Mouse (Mus musculus): ENCODE results near the gene Garnl3. TPM values are rescaled to one million over a fixed set of nuclear protein-coding genes. Genes with fewer than 3 reads are reported as not detected.

Garnl3 gene
- polyA plus RNA-seq, 1 experiment from 2014 or later, result 14.2 TPM

- no peak for DNase-seq (ENCODE audit: low read depth, low spot score)
- H3K27me3 ChIP-seq, result no peaks in the 10 kb centered on the region
- in situ Hi-C loops (cut with MboI; ENCODE audit: low pct_unique_long_range_greater_than_20kb), result no loop called here
- CTCF ChIA-PET, result interaction anchor here (0.7 to 1.6 kb wide), 3 partner anchors 13 to 24 kb away, joined by 3 read pairs; no protein-coding TSS in a partner anchor
- ATAC-seq, result no peak
- no peak for TF ChIP-seq CTCF (IDR thresholded peaks at IDR 0.05)
- POLR2A ChIA-PET, result no interaction called here
Measured at GRCm38 (mm10) chr2:33058926-33059325, 72.5 kb downstream of the Garnl3 start.

- in situ Hi-C loops (cut with MboI; ENCODE audit: low pct_unique_long_range_greater_than_20kb), result no loop called here
- ATAC-seq (no peak), DNase-seq (ENCODE audit: low read depth, low spot score) (no peak)
- POLR2A ChIA-PET, result interaction anchor here (0.6 kb wide), 1 partner anchor 23 kb away, joined by 3 read pairs; no protein-coding TSS in a partner anchor
- no peak for TF ChIP-seq CTCF (IDR thresholded peaks at IDR 0.05)
- CTCF ChIA-PET, result interaction anchor here (1.6 kb wide), 1 partner anchor 14 kb away, joined by 4 read pairs; no protein-coding TSS in a partner anchor
- no peaks in the 10 kb centered on the region for H3K27me3 ChIP-seq
Measured at GRCm38 (mm10) chr2:33057514-33057913, 73.9 kb downstream of the Garnl3 start.

DNA sequence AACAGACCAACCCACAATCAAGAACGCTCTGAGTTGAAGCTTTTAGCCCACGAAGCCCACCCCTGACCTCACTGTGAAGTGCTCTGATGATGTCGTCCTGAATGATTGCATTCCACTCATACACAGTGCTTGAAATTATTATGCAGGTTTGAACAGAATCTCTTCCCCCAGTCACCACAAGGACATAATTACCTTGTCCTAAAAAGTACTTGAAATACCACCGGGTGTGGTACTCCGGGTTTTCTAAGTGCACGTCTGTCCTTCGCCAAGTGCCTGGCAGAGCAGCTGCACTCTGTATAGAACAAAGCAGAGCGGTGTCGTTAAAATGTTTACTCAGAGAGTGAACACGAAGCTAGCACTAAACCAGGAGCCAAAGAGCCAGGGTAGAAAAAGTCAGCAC is 77.5 kb downstream of the Garnl3 start:
- H3K27me3 ChIP-seq, result no peaks in the 10 kb centered on the region
- TF ChIP-seq CTCF (IDR thresholded peaks at IDR 0.05), result no peak
- DNase-seq (ENCODE audit: low read depth, low spot score) (no peak), ATAC-seq (no peak)
- ChIA-PET POLR2A (no interaction called here), CTCF (no interaction called here)
- in situ Hi-C loops (cut with MboI; ENCODE audit: low pct_unique_long_range_greater_than_20kb), result no loop called here

DNA sequence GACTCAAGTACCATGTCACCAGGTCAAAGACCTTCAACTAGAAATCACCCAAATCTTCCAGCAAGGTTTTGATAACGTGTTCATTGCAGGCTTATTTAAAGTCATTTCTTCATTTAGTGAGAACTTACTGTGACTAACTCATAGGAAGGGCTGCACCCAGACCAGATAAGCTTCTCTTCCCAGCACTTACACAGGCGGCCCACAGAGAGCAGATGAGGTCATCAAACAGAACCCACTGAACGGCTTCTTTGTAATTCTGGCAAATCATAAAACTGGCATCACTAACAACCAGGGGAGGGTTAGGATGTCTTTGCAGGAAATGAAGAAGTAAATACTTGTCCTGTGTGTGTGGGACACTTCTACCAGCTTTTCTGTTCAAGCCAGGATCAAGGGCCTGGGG is 84.1 kb downstream of the Garnl3 start:
- ChIA-PET POLR2A (no interaction called here), CTCF (interaction anchor here (1.1 to 1.3 kb wide), 3 partner anchors 9 to 78 kb away, joined by 3 to 5 read pairs (median 3); no protein-coding TSS in a partner anchor)
- no peaks in the 10 kb centered on the region for H3K27me3 ChIP-seq
- TF ChIP-seq CTCF (IDR thresholded peaks at IDR 0.05), result no peak
- peak; percentile 9 for DNase-seq (ENCODE audit: low read depth, low spot score)
- in situ Hi-C loops (cut with MboI; ENCODE audit: low pct_unique_long_range_greater_than_20kb), result no loop called here
- no peak for ATAC-seq

GRCm38 (mm10) chr2:33046919-33047318 is 84.5 kb downstream of the Garnl3 start:
- no peak for DNase-seq (ENCODE audit: low read depth, low spot score)
- H3K27me3 ChIP-seq, result no peaks in the 10 kb centered on the region
- no peak for TF ChIP-seq CTCF (IDR thresholded peaks at IDR 0.05)
- ChIA-PET POLR2A (no interaction called here), CTCF (interaction anchor here (1.3 kb wide), 1 partner anchor 78 kb away, joined by 3 read pairs; no protein-coding TSS in a partner anchor)
- in situ Hi-C loops (cut with MboI; ENCODE audit: low pct_unique_long_range_greater_than_20kb), result no loop called here
- no peak for ATAC-seq

DNA sequence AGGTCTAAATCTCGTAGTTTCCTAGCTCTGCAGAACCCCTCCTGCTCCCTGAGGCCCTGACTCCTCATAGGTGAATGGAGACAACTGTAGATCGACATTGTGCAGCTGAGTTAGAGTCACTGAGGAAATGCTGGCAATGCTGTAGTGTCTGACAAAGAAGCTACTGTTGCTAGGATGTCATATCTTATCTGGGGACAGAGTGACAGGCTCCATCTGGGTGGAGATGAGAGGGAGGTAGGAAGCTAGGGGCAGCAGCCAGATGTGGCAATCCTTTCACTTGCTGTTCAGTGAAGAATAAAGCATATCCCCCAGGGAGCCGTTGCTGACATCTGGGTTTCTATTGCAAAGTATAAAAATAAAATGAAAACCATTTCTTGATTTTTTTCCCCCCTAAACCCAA is 85.6 kb downstream of the Garnl3 start:
- ATAC-seq, result no peak
- CTCF ChIA-PET, result no interaction called here
- POLR2A ChIA-PET, result interaction anchor here (0.5 kb wide), 1 partner anchor 318 kb away, joined by 3 read pairs; no protein-coding TSS in a partner anchor
- DNase-seq (ENCODE audit: low read depth, low spot score), result no peak
- no peaks in the 10 kb centered on the region for H3K27me3 ChIP-seq
- in situ Hi-C loops (cut with MboI; ENCODE audit: low pct_unique_long_range_greater_than_20kb), result no loop called here
- no peak for TF ChIP-seq CTCF (IDR thresholded peaks at IDR 0.05)

- ATAC-seq (no peak), DNase-seq (ENCODE audit: low read depth, low spot score) (no peak)
- in situ Hi-C loops (cut with MboI; ENCODE audit: low pct_unique_long_range_greater_than_20kb), result no loop called here
- H3K27me3 ChIP-seq, result no peaks in the 10 kb centered on the region
- POLR2A ChIA-PET, result no interaction called here
- CTCF ChIA-PET, result no interaction called here
- TF ChIP-seq CTCF (IDR thresholded peaks at IDR 0.05), result no peak
Measured at GRCm38 (mm10) chr2:33042781-33043180, 88.7 kb downstream of the Garnl3 start.

GRCm38 (mm10) chr2:33041571-33041970 is 89.9 kb downstream of the Garnl3 start:
- ChIA-PET POLR2A (no interaction called here), CTCF (no interaction called here)
- no peak for DNase-seq (ENCODE audit: low read depth, low spot score)
- no peak for ATAC-seq
- in situ Hi-C loops (cut with MboI; ENCODE audit: low pct_unique_long_range_greater_than_20kb), result no loop called here
- no peak for TF ChIP-seq CTCF (IDR thresholded peaks at IDR 0.05)
- H3K27me3 ChIP-seq, result no peaks in the 10 kb centered on the region

GRCm38 (mm10) chr2:33037429-33037828 is 94.0 kb downstream of the Garnl3 start:
- DNase-seq (ENCODE audit: low read depth, low spot score) (no peak), ATAC-seq (no peak)
- in situ Hi-C loops (cut with MboI; ENCODE audit: low pct_unique_long_range_greater_than_20kb), result no loop called here
- no peaks in the 10 kb centered on the region for H3K27me3 ChIP-seq
- CTCF ChIA-PET, result interaction anchor here (1.3 to 1.8 kb wide), 3 partner anchors 10 to 27 kb away, joined by 3 to 5 read pairs (median 3); no protein-coding TSS in a partner anchor
- POLR2A ChIA-PET, result no interaction called here
- no peak for TF ChIP-seq CTCF (IDR thresholded peaks at IDR 0.05)

GRCm38 (mm10) chr2:33035297-33035696 is 96.2 kb downstream of the Garnl3 start:
- TF ChIP-seq CTCF (IDR thresholded peaks at IDR 0.05), result no peak
- H3K27me3 ChIP-seq, result no peaks in the 10 kb centered on the region
- ChIA-PET POLR2A (no interaction called here), CTCF (interaction anchor here (1.0 to 1.6 kb wide), 2 partner anchors 24 to 29 kb away, joined by 3 to 4 read pairs; no protein-coding TSS in a partner anchor)
- ATAC-seq (no peak), DNase-seq (ENCODE audit: low read depth, low spot score) (no peak)
- in situ Hi-C loops (cut with MboI; ENCODE audit: low pct_unique_long_range_greater_than_20kb), result no loop called here

DNA sequence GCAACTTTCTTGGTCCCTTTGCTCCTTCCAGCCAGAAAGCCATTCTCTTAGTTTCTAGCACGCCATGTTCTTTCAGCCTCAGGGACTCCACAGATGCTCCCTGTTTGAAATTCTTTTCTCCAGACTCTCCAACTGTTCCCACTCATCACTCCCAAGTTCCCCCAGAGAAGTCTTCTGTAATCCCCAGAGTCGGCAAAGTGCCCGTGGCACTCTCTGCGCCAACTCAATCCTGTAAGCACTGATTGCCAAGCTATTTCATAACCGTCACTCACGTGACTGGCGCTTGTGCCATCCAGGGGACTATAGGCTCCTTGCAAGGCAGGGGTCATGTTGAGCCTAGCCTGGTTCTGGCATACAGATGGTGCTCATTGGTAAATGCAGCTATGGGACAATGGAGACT is 98.2 kb downstream of the Garnl3 start:
- no peak for TF ChIP-seq CTCF (IDR thresholded peaks at IDR 0.05)
- DNase-seq (ENCODE audit: low read depth, low spot score) (no peak), ATAC-seq (no peak)
- in situ Hi-C loops (cut with MboI; ENCODE audit: low pct_unique_long_range_greater_than_20kb), result no loop called here
- ChIA-PET POLR2A (no interaction called here), CTCF (no interaction called here)
- no peaks in the 10 kb centered on the region for H3K27me3 ChIP-seq

Data from Patski (cell line).